Mouse (Mus musculus): ENCODE measurements around the gene Zer1.

GRCm38 (mm10) chr2:30151840-30152239 is 27.5 kb upstream of the Zer1 start:
- TF ChIP-seq POLR2A (IDR thresholded peaks at IDR 0.05; ENCODE audit: extremely low read depth, insufficient read depth, low read length): no peak
- no peak for TF ChIP-seq CTCF (IDR thresholded peaks at IDR 0.05; ENCODE audit: low read depth, low read length)

All from liver, adult 2 months (tissue).